Mouse (Mus musculus) thymus, adult 18-20 months (tissue): ENCODE measurements around the gene Hmgb2.
"Not testable (repeated sequence)": the region's sequence is repeated elsewhere in the genome, so short reads cannot be mapped to it uniquely, and the experiment has no call there.

ENCODE experiments used
- DNase-seq, 2 experiments: peaks; one replicate each; pipeline ENCODE4 v3.0.0; 2022; ENCODE audit warnings: mixed read lengths in 2 of 2

Gene Hmgb2

GRCm38 (mm10) chr8:57512141-57513056 is 692 bp downstream of the Hmgb2 start:
- DNase-seq = peak; percentile 37 to 41

- DNase-seq = not testable (repeated sequence)
Observed at GRCm38 (mm10) chr8:57513178-57513661, 1.5 kb downstream of the Hmgb2 start.

GRCm38 (mm10) chr8:57516685-57517084 is 5.0 kb downstream of the Hmgb2 start:
- DNase-seq = not testable (repeated sequence)

- no peak for DNase-seq
Observed at GRCm38 (mm10) chr8:57517723-57518122, 6.0 kb downstream of the Hmgb2 start.

- no peak for DNase-seq
Observed at GRCm38 (mm10) chr8:57520186-57520786, 8.6 kb downstream of the Hmgb2 start.

GRCm38 (mm10) chr8:57528036-57528435 is 16.3 kb downstream of the Hmgb2 start:
- DNase-seq = no peak

- no peak for DNase-seq
Observed at GRCm38 (mm10) chr8:57530238-57530637, 18.5 kb downstream of the Hmgb2 start.

GRCm38 (mm10) chr8:57530666-57531349 is 19.1 kb downstream of the Hmgb2 start:
- peak; percentile 36 to 51 for DNase-seq

- no peak for DNase-seq
Observed at GRCm38 (mm10) chr8:57532223-57532622, 20.5 kb downstream of the Hmgb2 start.

GRCm38 (mm10) chr8:57533106-57533505 is 21.4 kb downstream of the Hmgb2 start:
- DNase-seq = no peak

- DNase-seq = no peak
Observed at GRCm38 (mm10) chr8:57534495-57534894, 22.8 kb downstream of the Hmgb2 start.

- DNase-seq = no peak
Observed at GRCm38 (mm10) chr8:57536167-57536566, 24.5 kb downstream of the Hmgb2 start.

GRCm38 (mm10) chr8:57538601-57539000 is 26.9 kb downstream of the Hmgb2 start:
- DNase-seq = no peak

GRCm38 (mm10) chr8:57540110-57540838 is 28.6 kb downstream of the Hmgb2 start:
- DNase-seq = peak in 1 of 2 experiments; percentile 17

- DNase-seq = no peak
Observed at GRCm38 (mm10) chr8:57540951-57541350, 29.2 kb downstream of the Hmgb2 start.

- no peak for DNase-seq
Observed at GRCm38 (mm10) chr8:57541405-57541804, 29.7 kb downstream of the Hmgb2 start.

GRCm38 (mm10) chr8:57546401-57546800 is 34.7 kb downstream of the Hmgb2 start:
- no peak for DNase-seq

GRCm38 (mm10) chr8:57546834-57547233 is 35.1 kb downstream of the Hmgb2 start:
- DNase-seq = no peak

GRCm38 (mm10) chr8:57547581-57547980 is 35.9 kb downstream of the Hmgb2 start:
- no peak for DNase-seq

- no peak for DNase-seq
Observed at GRCm38 (mm10) chr8:57552102-57553032, 40.7 kb downstream of the Hmgb2 start.

GRCm38 (mm10) chr8:57560926-57561325 is 49.2 kb downstream of the Hmgb2 start:
- DNase-seq = no peak
